Mouse (Mus musculus): ENCODE measurements around the gene S100a10. TPM values are rescaled to one million over a fixed set of nuclear protein-coding genes. Genes with fewer than 3 reads are reported as not detected.
"Not testable (repeated sequence)": the region's sequence is repeated elsewhere in the genome, so short reads cannot be mapped to it uniquely, and the experiment has no call there.

S100a10 gene
- total and polyA plus RNA-seq, 3 experiments, result 41.9 to 93.9 (median 70.5) TPM

GRCm38 (mm10) chr3:93537068-93537576 is 17.8 kb upstream of the S100a10 start:
- WGBS, result 26% methylated on average over 2 of the region's 2 CpGs
- intact Hi-C loops (cut with DNase I), result no loop called here
- TF ChIP-seq POLR2A (IDR thresholded peaks at IDR 0.05; ENCODE audit: insufficient read depth, low read depth, low read length), result no peak
- 0 out of 2 replicates have a peak, but pooled peaks have one; percentile 11 for TF ChIP-seq CTCF (IDR thresholded peaks at IDR 0.05)

GRCm38 (mm10) chr3:93538486-93538885 is 16.4 kb upstream of the S100a10 start:
- Histone ChIP-seq H3K27me3 (ENCODE audit: control insufficient read depth, insufficient read depth, low read length) (no peaks in the 10 kb centered on the region), H3K9ac (ENCODE audit: low read depth, low read length) (no peak overlapping the region), H3K79me2 (replicated peaks; ENCODE audit: control insufficient read depth, insufficient read depth, low read length) (no peaks in the 10 kb centered on the region), H3K4me3 (no peak overlapping the region), H3K27ac (no peak overlapping the region), H3K36me3 (ENCODE audit: control insufficient read depth, insufficient read depth, low read length) (no peaks in the 10 kb centered on the region), H3K4me1 (ENCODE audit: control insufficient read depth, insufficient read depth, low read length) (no peaks in the 10 kb centered on the region)
- TF ChIP-seq POLR2A (IDR thresholded peaks at IDR 0.05; ENCODE audit: insufficient read depth, low read depth, low read length), result no peak
- TF ChIP-seq EP300 (IDR thresholded peaks at IDR 0.05; ENCODE audit: insufficient read depth, low read depth, low read length), result no peak
- no peak for TF ChIP-seq CTCF (IDR thresholded peaks at IDR 0.05)
- intact Hi-C loops (cut with DNase I), result no loop called here
- DNase-seq, result no peak
- 75% methylated on average over 2 of the region's 2 CpGs for WGBS

More at GRCm38 (mm10) chr3:93537068-93537576, 17.8 kb upstream of the S100a10 start:
- Histone ChIP-seq H3K9ac (ENCODE audit: low read depth, low read length) (no peak overlapping the region), H3K4me3 (no peak overlapping the region), H3K27me3 (ENCODE audit: control insufficient read depth, insufficient read depth, low read length) (no peaks in the 10 kb centered on the region), H3K4me1 (ENCODE audit: control insufficient read depth, insufficient read depth, low read length) (no peaks in the 10 kb centered on the region), H3K79me2 (replicated peaks; ENCODE audit: control insufficient read depth, insufficient read depth, low read length) (no peaks in the 10 kb centered on the region), H3K27ac (no peak overlapping the region), H3K36me3 (ENCODE audit: control insufficient read depth, insufficient read depth, low read length) (no peaks in the 10 kb centered on the region)
- peak; percentile 56 to 64 for DNase-seq

GRCm38 (mm10) chr3:93541501-93541900 is 13.4 kb upstream of the S100a10 start:
- Histone ChIP-seq H3K9ac (ENCODE audit: low read depth, low read length) (no peak overlapping the region), H3K79me2 (replicated peaks; ENCODE audit: control insufficient read depth, insufficient read depth, low read length) (no peaks in the 10 kb centered on the region), H3K4me3 (no peak overlapping the region), H3K36me3 (ENCODE audit: control insufficient read depth, insufficient read depth, low read length) (no peaks in the 10 kb centered on the region), H3K27me3 (ENCODE audit: control insufficient read depth, insufficient read depth, low read length) (no peaks in the 10 kb centered on the region), H3K4me1 (ENCODE audit: control insufficient read depth, insufficient read depth, low read length) (no peaks in the 10 kb centered on the region), H3K27ac (no peak overlapping the region)
- WGBS, result 51% methylated on average over 2 of the region's 2 CpGs
- DNase-seq, result no peak
- no peak for TF ChIP-seq EP300 (IDR thresholded peaks at IDR 0.05; ENCODE audit: insufficient read depth, low read depth, low read length)
- TF ChIP-seq POLR2A (IDR thresholded peaks at IDR 0.05; ENCODE audit: insufficient read depth, low read depth, low read length), result no peak
- no peak for TF ChIP-seq CTCF (IDR thresholded peaks at IDR 0.05)
- intact Hi-C loops (cut with DNase I), result no loop called here

GRCm38 (mm10) chr3:93544170-93544569 is 10.7 kb upstream of the S100a10 start:
- H3K4me3 ChIP-seq; H3K4me1 ChIP-seq (ENCODE audit: control insufficient read depth, insufficient read depth, low read length); H3K27ac ChIP-seq; H3K27me3 ChIP-seq (ENCODE audit: control insufficient read depth, insufficient read depth, low read length); H3K9ac ChIP-seq (ENCODE audit: low read depth, low read length); DNase-seq; intact Hi-C loops (cut with DNase I); H3K36me3 ChIP-seq (ENCODE audit: control insufficient read depth, insufficient read depth, low read length); H3K79me2 ChIP-seq (replicated peaks; ENCODE audit: control insufficient read depth, insufficient read depth, low read length): not testable (repeated sequence)
- 53% methylated on average over 6 of the region's 6 CpGs for WGBS

GRCm38 (mm10) chr3:93547099-93547648 is 7.7 kb upstream of the S100a10 start:
- peak; percentile 84 to 92 for DNase-seq
- H3K79me2 ChIP-seq (replicated peaks; ENCODE audit: control insufficient read depth, insufficient read depth, low read length), result no peaks in the 10 kb centered on the region
- H3K4me1 ChIP-seq (ENCODE audit: control insufficient read depth, insufficient read depth, low read length), result no peaks in the 10 kb centered on the region; the same call in 1 of the 2 replicates
- H3K4me3 ChIP-seq, result no peak overlapping the region
- no peak overlapping the region for H3K9ac ChIP-seq (ENCODE audit: low read depth, low read length)
- no peaks in the 10 kb centered on the region for H3K36me3 ChIP-seq (ENCODE audit: control insufficient read depth, insufficient read depth, low read length)
- H3K27ac ChIP-seq, result peak overlapping the region; percentile 58; the same call in 1 of the 2 replicates
- TF ChIP-seq POLR2A (IDR thresholded peaks at IDR 0.05; ENCODE audit: insufficient read depth, low read depth, low read length) (no peak), CTCF (IDR thresholded peaks at IDR 0.05) (peak; percentile 98), EP300 (IDR thresholded peaks at IDR 0.05; ENCODE audit: insufficient read depth, low read depth, low read length) (peak; percentile 80)
- no peaks in the 10 kb centered on the region for H3K27me3 ChIP-seq (ENCODE audit: control insufficient read depth, insufficient read depth, low read length)
- intact Hi-C loops (cut with DNase I), result loop anchor here (1.0 kb wide), 2 partner anchors 46 to 60 kb away; no protein-coding TSS in a partner anchor
- 17% methylated on average over 7 of the region's 7 CpGs for WGBS

- Histone ChIP-seq H3K4me1 (ENCODE audit: control insufficient read depth, insufficient read depth, low read length) (no peaks in the 10 kb centered on the region; the same call in 1 of the 2 replicates), H3K4me3 (no peak overlapping the region), H3K79me2 (replicated peaks; ENCODE audit: control insufficient read depth, insufficient read depth, low read length) (no peaks in the 10 kb centered on the region), H3K9ac (ENCODE audit: low read depth, low read length) (no peak overlapping the region), H3K36me3 (ENCODE audit: control insufficient read depth, insufficient read depth, low read length) (no peaks in the 10 kb centered on the region), H3K27ac (peak overlapping the region; percentile 58; the same call in 1 of the 2 replicates), H3K27me3 (ENCODE audit: control insufficient read depth, insufficient read depth, low read length) (no peaks in the 10 kb centered on the region)
- TF ChIP-seq POLR2A (IDR thresholded peaks at IDR 0.05; ENCODE audit: insufficient read depth, low read depth, low read length) (0 out of 2 replicates have a peak, but pooled peaks have one; percentile 21), EP300 (IDR thresholded peaks at IDR 0.05; ENCODE audit: insufficient read depth, low read depth, low read length) (no peak)
- peak in 1 of 2 experiments; percentile 33 for DNase-seq
- WGBS, result 60% methylated on average over 20 of the region's 20 CpGs
- intact Hi-C loops (cut with DNase I), result loop anchor here (1.0 kb wide), 2 partner anchors 45 to 59 kb away; no protein-coding TSS in a partner anchor
These were observed 6.9 kb upstream of the S100a10 start for GRCm38 (mm10) chr3:93547749-93548540.

Data from heart, adult 2 months (tissue).